Mouse (Mus musculus): ENCODE measurements around the gene B230307C23Rik. TPM values are rescaled to one million over a fixed set of nuclear protein-coding genes. Genes with fewer than 3 reads are reported as not detected.
A peak's percentile ranks its signal among the peaks of the same experiment; 100 is the strongest.
"Not testable (repeated sequence)": the region's sequence is repeated elsewhere in the genome, so short reads cannot be mapped to it uniquely, and the experiment has no call there.

B230307C23Rik gene
- polyA plus RNA-seq, 1 experiment from 2014 or later, result 18.6 TPM

DNA sequence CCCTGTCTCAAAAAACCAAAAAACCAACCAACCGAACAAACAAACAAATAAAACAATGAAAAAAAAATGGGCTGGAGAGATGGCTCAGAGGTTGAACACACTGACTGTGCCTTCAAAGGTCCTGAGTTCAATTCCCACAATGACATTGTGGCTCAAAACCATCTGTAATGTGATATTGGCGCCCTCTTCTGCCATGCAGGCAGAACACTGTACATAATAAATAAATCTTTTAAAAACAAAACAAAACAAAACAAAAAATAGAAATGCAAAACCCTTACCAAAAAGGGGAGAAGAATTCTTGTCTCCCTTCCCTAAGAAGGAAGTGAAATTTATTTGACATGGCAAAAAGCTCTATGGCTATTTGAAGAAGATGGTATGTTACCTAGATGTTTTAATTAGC lies 5.6 kb upstream of the B230307C23Rik start:
- H3K4me2 ChIP-seq (ENCODE audit: low read length), result no peak overlapping the region
- H3K27ac ChIP-seq (ENCODE audit: low read length), result no peak overlapping the region
- WGBS, result 96% methylated on average over 2 of the region's 2 CpGs

DNA sequence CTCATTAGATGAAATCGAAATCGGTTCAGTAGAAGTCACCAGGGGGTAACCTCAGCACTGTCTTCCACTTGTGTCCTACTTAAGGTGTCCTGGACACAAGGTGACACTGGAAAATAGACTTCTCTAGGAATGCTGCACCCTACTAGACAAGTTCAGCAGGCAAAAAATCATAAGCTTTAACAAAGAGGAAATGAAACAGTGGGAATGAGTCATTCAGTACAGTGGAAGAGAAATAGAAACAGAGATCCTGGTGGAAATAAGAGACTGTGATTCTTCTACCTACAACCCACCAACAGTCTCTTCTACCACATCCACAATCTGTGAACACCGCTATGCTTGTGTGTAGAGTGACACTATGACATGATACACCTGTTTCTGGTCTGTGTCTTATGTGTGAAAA lies 4.6 kb upstream of the B230307C23Rik start:
- not testable (repeated sequence) for H3K4me3 ChIP-seq (ENCODE audit: low read depth, low read length); H3K27ac ChIP-seq (ENCODE audit: low read length); H3K9me3 ChIP-seq (replicated peaks; ENCODE audit: control insufficient read depth, low read length, poor library complexity, severe bottlenecking); ATAC-seq; H3K27me3 ChIP-seq (ENCODE audit: control insufficient read depth, insufficient read depth, low read depth, low read length); H3K4me2 ChIP-seq (ENCODE audit: low read length); H3K4me1 ChIP-seq (ENCODE audit: control insufficient read depth, insufficient read depth, low read length); H3K9ac ChIP-seq (ENCODE audit: low read depth, low read length); H3K36me3 ChIP-seq (ENCODE audit: control insufficient read depth, insufficient read depth, low read length)
- 87% methylated on average over 3 of the region's 3 CpGs for WGBS

More for the DNA sequence above, 5.6 kb upstream of the B230307C23Rik start:
- Histone ChIP-seq H3K36me3 (ENCODE audit: control insufficient read depth, insufficient read depth, low read length) (no peaks in the 10 kb centered on the region), H3K27me3 (ENCODE audit: control insufficient read depth, insufficient read depth, low read depth, low read length) (no peaks in the 10 kb centered on the region), H3K4me3 (ENCODE audit: low read depth, low read length) (no peak overlapping the region), H3K9ac (ENCODE audit: low read depth, low read length) (no peak overlapping the region), H3K4me1 (ENCODE audit: control insufficient read depth, insufficient read depth, low read length) (peaks cover 5% of the 10 kb centered on the region; the same call in 1 of the 2 replicates), H3K9me3 (replicated peaks; ENCODE audit: control insufficient read depth, low read length, poor library complexity, severe bottlenecking) (no peaks in the 10 kb centered on the region)
- no peak for ATAC-seq

- H3K9me3 ChIP-seq (replicated peaks; ENCODE audit: control insufficient read depth, low read length, poor library complexity, severe bottlenecking), result no peaks in the 10 kb centered on the region; the same call in 1 of the 2 replicates
- no peak overlapping the region for H3K27ac ChIP-seq (ENCODE audit: low read length)
- H3K9ac ChIP-seq (ENCODE audit: low read depth, low read length), result no peak overlapping the region; the same call in 1 of the 2 replicates
- no peak for ATAC-seq
- H3K4me2 ChIP-seq (ENCODE audit: low read length), result peak overlapping the region; percentile 66
- 17% methylated on average over 1 of the region's 1 CpGs for WGBS
- H3K4me1 ChIP-seq (ENCODE audit: control insufficient read depth, insufficient read depth, low read length), result peaks cover 13% of the 10 kb centered on the region
- H3K36me3 ChIP-seq (ENCODE audit: control insufficient read depth, insufficient read depth, low read length), result 0 out of 2 replicates have a peak, but pooled peaks cover 2% of the 10 kb centered on the region
- peak overlapping the region; percentile 43 for H3K4me3 ChIP-seq (ENCODE audit: low read depth, low read length)
- no peaks in the 10 kb centered on the region for H3K27me3 ChIP-seq (ENCODE audit: control insufficient read depth, insufficient read depth, low read depth, low read length)
These were observed 1.1 kb upstream of the B230307C23Rik start for GRCm38 (mm10) chr16:97995849-97996615.

DNA sequence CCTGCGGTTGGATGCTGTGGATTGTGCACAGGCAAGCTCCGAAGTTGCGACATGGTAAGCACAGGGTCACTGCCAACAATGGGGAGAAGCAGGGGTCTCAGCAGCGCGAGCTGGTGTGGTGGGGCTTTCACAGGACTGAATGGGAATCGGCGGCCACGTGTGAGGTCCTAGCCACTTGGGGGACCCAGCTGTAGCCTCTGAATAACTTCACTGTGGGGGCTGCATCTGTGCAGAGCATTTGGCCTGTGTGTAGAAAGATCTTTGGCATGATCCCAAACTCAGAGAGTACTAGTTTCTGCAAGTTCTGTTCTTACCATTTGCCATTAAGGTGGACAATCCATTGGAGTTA lies 242 bp downstream of the B230307C23Rik start:
- Histone ChIP-seq H3K4me3 (ENCODE audit: low read depth, low read length) (peak overlapping the region; percentile 43), H3K9ac (ENCODE audit: low read depth, low read length) (peak overlapping the region; percentile 60), H3K27ac (ENCODE audit: low read length) (peak overlapping the region; percentile 43; the same call in 1 of the 2 replicates), H3K4me2 (ENCODE audit: low read length) (peak overlapping the region; percentile 66), H3K4me1 (ENCODE audit: control insufficient read depth, insufficient read depth, low read length) (peaks cover 13% of the 10 kb centered on the region)
- WGBS, result under 1% methylated on average over 8 of the region's 8 CpGs
- H3K36me3 ChIP-seq (ENCODE audit: control insufficient read depth, insufficient read depth, low read length); H3K9me3 ChIP-seq (replicated peaks; ENCODE audit: control insufficient read depth, low read length, poor library complexity, severe bottlenecking); H3K27me3 ChIP-seq (ENCODE audit: control insufficient read depth, insufficient read depth, low read depth, low read length): not testable (repeated sequence)
- ATAC-seq, result peak; percentile 85

DNA sequence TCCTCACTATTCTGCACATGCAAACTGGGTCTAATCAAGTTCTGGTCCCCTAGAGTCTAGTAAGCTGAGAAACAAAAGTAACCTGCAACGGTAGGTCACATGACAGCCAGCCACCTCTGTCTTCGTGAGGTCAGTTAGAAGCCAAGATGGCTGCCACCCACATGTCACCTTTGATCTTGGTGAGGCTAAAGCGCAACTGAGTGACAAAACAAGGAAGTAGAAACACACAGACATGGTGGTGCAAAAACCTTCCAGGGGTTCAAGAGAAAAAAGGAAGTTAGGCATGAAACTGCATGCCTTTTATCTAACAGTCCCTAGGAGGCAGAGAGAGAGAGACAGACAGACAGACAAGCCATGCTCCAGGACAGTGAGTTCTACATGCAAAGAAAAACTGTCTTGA lies 25.0 kb downstream of the B230307C23Rik start:
- ATAC-seq, result no peak
- Histone ChIP-seq H3K9me3 (replicated peaks; ENCODE audit: control insufficient read depth, low read length, poor library complexity, severe bottlenecking) (peaks cover 18% of the 10 kb centered on the region; the same call in 1 of the 2 replicates), H3K27ac (ENCODE audit: low read length) (no peak overlapping the region), H3K4me3 (ENCODE audit: low read depth, low read length) (no peak overlapping the region), H3K9ac (ENCODE audit: low read depth, low read length) (no peak overlapping the region), H3K4me1 (ENCODE audit: control insufficient read depth, insufficient read depth, low read length) (no peaks in the 10 kb centered on the region), H3K4me2 (ENCODE audit: low read length) (no peak overlapping the region), H3K27me3 (ENCODE audit: control insufficient read depth, insufficient read depth, low read depth, low read length) (no peaks in the 10 kb centered on the region), H3K36me3 (ENCODE audit: control insufficient read depth, insufficient read depth, low read length) (peaks cover 9% of the 10 kb centered on the region; the same call in 1 of the 2 replicates)
- 93% methylated on average over 3 of the region's 3 CpGs for whole genome bisulfite sequencing

DNA sequence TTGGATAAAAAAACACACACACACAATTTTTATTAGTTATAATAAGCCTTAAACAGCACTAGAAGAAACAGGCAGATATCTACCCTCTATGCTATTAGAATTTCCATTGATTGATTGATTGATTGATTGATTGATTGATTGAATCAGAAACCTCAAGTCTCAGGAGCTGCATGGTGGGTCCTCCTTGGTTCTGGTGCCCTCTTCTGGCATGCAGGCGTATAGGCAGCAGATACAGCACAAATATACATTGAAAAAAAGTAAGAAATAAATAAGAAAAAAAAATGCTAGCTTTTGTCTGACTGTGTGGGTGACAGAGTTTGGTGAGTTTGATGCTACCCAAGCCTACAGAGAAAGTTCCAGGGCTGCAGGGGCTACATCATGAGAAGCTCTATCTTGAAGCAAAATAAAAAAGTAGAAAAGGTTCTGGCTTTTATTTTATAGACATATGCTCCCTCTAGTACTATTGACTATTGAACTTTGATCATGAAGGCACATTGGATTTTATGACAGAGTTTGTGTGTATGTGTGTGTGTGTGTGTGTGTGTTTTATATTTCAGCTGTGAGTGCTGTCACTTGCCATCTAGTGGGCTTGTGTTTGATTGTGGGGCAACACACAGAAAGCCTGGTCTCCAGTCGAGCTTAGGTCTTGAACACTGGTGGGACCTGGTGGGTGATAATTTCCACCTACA lies 25.7 kb downstream of the B230307C23Rik start:
- no peak for ATAC-seq
- Histone ChIP-seq H3K9ac (ENCODE audit: low read depth, low read length) (no peak overlapping the region), H3K4me2 (ENCODE audit: low read length) (no peak overlapping the region), H3K4me1 (ENCODE audit: control insufficient read depth, insufficient read depth, low read length) (no peaks in the 10 kb centered on the region), H3K27me3 (ENCODE audit: control insufficient read depth, insufficient read depth, low read depth, low read length) (no peaks in the 10 kb centered on the region), H3K36me3 (ENCODE audit: control insufficient read depth, insufficient read depth, low read length) (peaks cover 9% of the 10 kb centered on the region; the same call in 1 of the 2 replicates), H3K4me3 (ENCODE audit: low read depth, low read length) (no peak overlapping the region), H3K9me3 (replicated peaks; ENCODE audit: control insufficient read depth, low read length, poor library complexity, severe bottlenecking) (peaks cover 11% of the 10 kb centered on the region; the same call in 1 of the 2 replicates), H3K27ac (ENCODE audit: low read length) (no peak overlapping the region)
- 88% methylated on average over 2 of the region's 2 CpGs for WGBS

DNA sequence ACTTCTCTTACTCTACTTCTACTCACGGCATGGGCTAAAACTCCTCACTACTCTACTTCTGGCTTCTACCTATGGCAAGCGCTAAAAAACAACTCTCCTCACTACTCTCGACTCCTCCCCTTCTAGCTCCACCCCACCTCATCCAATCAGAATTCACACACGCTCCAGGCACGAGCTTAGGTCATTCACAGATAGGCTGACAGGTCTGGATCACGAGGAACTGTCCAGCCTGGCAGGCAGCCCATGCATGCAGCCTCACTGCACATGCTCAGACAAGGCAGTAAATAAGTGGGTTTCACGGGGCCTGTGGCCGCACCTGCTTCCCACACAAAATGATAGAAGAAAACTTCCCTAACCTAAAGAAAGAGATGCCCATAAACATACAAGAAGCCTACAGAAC lies 29.1 kb downstream of the B230307C23Rik start:
- not testable (repeated sequence) for H3K27me3 ChIP-seq (ENCODE audit: control insufficient read depth, insufficient read depth, low read depth, low read length); H3K4me1 ChIP-seq (ENCODE audit: control insufficient read depth, insufficient read depth, low read length); ATAC-seq; H3K36me3 ChIP-seq (ENCODE audit: control insufficient read depth, insufficient read depth, low read length); H3K9ac ChIP-seq (ENCODE audit: low read depth, low read length); H3K4me2 ChIP-seq (ENCODE audit: low read length); H3K4me3 ChIP-seq (ENCODE audit: low read depth, low read length); H3K27ac ChIP-seq (ENCODE audit: low read length)
- WGBS, result 85% methylated on average over 8 of the region's 8 CpGs
- H3K9me3 ChIP-seq (replicated peaks; ENCODE audit: control insufficient read depth, low read length, poor library complexity, severe bottlenecking), result peaks cover 17% of the 10 kb centered on the region; the same call in 1 of the 2 replicates

DNA sequence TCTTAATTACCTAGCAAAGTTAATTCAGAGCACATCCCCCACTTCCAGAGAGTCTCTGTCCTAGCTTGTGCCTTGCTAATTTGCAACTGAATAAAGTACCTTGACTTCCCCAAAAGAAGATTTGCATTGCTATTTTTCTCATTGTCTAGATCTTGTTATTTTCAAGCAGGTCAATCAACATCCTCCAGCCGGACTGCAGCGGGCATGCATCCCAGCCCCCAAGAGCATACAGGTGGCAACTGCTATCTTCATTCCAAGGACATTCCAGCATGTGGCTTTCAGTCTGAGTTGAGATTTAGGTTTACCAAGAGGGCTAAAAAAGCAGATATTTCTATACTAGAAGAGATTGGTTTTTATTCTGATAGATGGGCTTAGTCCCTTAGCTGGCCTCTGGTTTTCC lies 37.9 kb downstream of the B230307C23Rik start:
- H3K36me3 ChIP-seq (ENCODE audit: control insufficient read depth, insufficient read depth, low read length); ATAC-seq; H3K4me1 ChIP-seq (ENCODE audit: control insufficient read depth, insufficient read depth, low read length); H3K27ac ChIP-seq (ENCODE audit: low read length); H3K4me3 ChIP-seq (ENCODE audit: low read depth, low read length); H3K9ac ChIP-seq (ENCODE audit: low read depth, low read length); H3K4me2 ChIP-seq (ENCODE audit: low read length); H3K9me3 ChIP-seq (replicated peaks; ENCODE audit: control insufficient read depth, low read length, poor library complexity, severe bottlenecking); H3K27me3 ChIP-seq (ENCODE audit: control insufficient read depth, insufficient read depth, low read depth, low read length): not testable (repeated sequence)
- WGBS, result 93% methylated on average over 2 of the region's 2 CpGs

DNA sequence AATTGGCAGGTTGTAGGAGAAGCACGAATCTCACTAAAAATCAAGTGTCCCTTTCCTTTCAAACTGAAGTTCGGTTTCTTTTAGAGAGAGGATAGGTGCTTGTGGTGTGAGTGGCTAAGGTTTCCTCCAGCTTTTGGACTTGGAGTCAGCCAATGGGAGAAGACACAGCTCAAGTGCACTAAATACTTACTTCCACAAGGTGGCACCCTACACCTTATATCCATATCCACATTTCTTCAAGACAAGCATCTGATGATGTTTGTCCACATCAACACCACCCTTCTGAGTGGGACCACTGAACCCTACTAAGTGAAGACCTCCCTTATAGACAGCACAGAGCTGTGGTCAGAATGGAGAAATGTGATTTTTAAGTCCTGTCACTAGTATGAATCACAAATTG lies 44.6 kb downstream of the B230307C23Rik start:
- 95% methylated on average over 2 of the region's 2 CpGs for WGBS
- no peak overlapping the region for H3K27ac ChIP-seq (ENCODE audit: low read length)
- H3K27me3 ChIP-seq (ENCODE audit: control insufficient read depth, insufficient read depth, low read depth, low read length), result no peaks in the 10 kb centered on the region
- H3K4me1 ChIP-seq (ENCODE audit: control insufficient read depth, insufficient read depth, low read length), result no peaks in the 10 kb centered on the region
- no peak for ATAC-seq
- H3K4me3 ChIP-seq (ENCODE audit: low read depth, low read length), result no peak overlapping the region
- no peak overlapping the region for H3K9ac ChIP-seq (ENCODE audit: low read depth, low read length)
- no peaks in the 10 kb centered on the region for H3K36me3 ChIP-seq (ENCODE audit: control insufficient read depth, insufficient read depth, low read length)
- H3K9me3 ChIP-seq (replicated peaks; ENCODE audit: control insufficient read depth, low read length, poor library complexity, severe bottlenecking), result peaks cover 5% of the 10 kb centered on the region; the same call in 1 of the 2 replicates
- no peak overlapping the region for H3K4me2 ChIP-seq (ENCODE audit: low read length)
